In the genomic region with DNA sequence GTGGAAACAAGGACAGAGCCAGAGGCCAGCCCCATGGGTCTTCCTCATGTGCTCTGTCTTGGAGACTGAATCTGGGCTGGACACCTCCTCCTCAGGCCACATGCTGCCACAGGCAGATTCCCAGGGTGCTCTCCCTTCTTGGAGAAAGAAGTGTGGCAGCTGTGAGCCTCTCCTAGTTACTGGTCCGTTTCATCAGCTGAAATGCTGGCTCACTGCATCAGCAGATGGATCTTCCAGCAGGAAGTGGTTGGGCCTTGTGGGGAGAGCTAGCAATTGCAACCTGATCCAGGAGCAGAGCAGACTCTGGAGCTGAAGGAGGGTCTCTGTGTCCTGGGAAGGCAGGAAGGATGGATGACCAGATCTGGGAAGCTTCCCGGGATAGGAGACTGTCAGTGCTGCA, we compare ENCODE assay signal across 8 mouse cellular contexts. TPM values are rescaled to one million over a fixed set of nuclear protein-coding genes. Genes with fewer than 3 reads are reported as not detected.
DNase-seq lines count a peak whose midpoint lies in the region; ATAC-seq and TF ChIP-seq lines count a peak whose summit lies in the region.

No protein-coding gene starts in this region.

- 8% methylated on average over 2 of the region's 2 CpGs for WGBS in liver, embryonic 12.5 days (ENCODE audit: insufficient replicate concordance)
- 23% methylated on average over 2 of the region's 2 CpGs for WGBS in heart, embryonic 16.5 days

- DNase-seq in liver, result peak; percentile 10
- peak; percentile 35 for DNase-seq in left cerebral cortex, adult 11 months (ENCODE audit: low spot score)
- no peak for DNase-seq in thymus, postnatal 14 days
- no peak for DNase-seq in B cell, adult 2 months

- H3K27me3 ChIP-seq in liver, embryonic 12.5 days (replicated peaks), result peaks cover 30% of the 10 kb centered on the region
- no peaks in the 10 kb centered on the region for H3K27me3 ChIP-seq in heart, embryonic 16.5 days (ENCODE audit: control insufficient read depth, insufficient read depth, low read length)
- H3K27me3 ChIP-seq in myocyte (ENCODE audit: control insufficient read depth, insufficient read depth, insufficient read length), result no peaks in the 10 kb centered on the region

- no peaks in the 10 kb centered on the region for H3K36me3 ChIP-seq in liver, embryonic 12.5 days
- H3K36me3 ChIP-seq in heart, embryonic 16.5 days (ENCODE audit: control insufficient read depth, insufficient read depth), result no peaks in the 10 kb centered on the region
- no peaks in the 10 kb centered on the region for H3K36me3 ChIP-seq in myocyte (ENCODE audit: control insufficient read depth, insufficient read depth)

- no peak overlapping the region for H3K27ac ChIP-seq in liver, embryonic 12.5 days
- peak overlapping the region; percentile 83 for H3K27ac ChIP-seq in embryonic fibroblast, embryonic 13.5 days (ENCODE audit: insufficient read depth, low read length)
- H3K27ac ChIP-seq in heart, embryonic 16.5 days (ENCODE audit: low read length), result no peak overlapping the region

- no peak overlapping the region for H3K4me3 ChIP-seq in liver, embryonic 12.5 days
- no peak overlapping the region for H3K4me3 ChIP-seq in embryonic fibroblast, embryonic 13.5 days (ENCODE audit: insufficient read depth, low read length)
- H3K4me3 ChIP-seq in heart, embryonic 16.5 days (ENCODE audit: low read length), result no peak overlapping the region
- no peak overlapping the region for H3K4me3 ChIP-seq in myocyte

- no peaks in the 10 kb centered on the region for H3K9me3 ChIP-seq in liver, embryonic 12.5 days (replicated peaks)
- no peaks in the 10 kb centered on the region for H3K9me3 ChIP-seq in heart, embryonic 16.5 days (replicated peaks; ENCODE audit: control insufficient read depth, low read length)

- no peak overlapping the region for H3ac ChIP-seq in myocyte (ENCODE audit: control insufficient read depth, insufficient read length)

- no peak overlapping the region for H3K9ac ChIP-seq in liver, embryonic 12.5 days
- H3K9ac ChIP-seq in heart, embryonic 16.5 days (ENCODE audit: low read length), result no peak overlapping the region

- ATAC-seq in liver, embryonic 12.5 days, result no peak
- peak; percentile 21 for ATAC-seq in heart, embryonic 16.5 days (replicated peaks; ENCODE audit: extremely low read depth, insufficient read depth, low FRiP score)

- TF ChIP-seq POLR2A in embryonic fibroblast, embryonic 13.5 days (IDR thresholded peaks at IDR 0.05; ENCODE audit: low read depth, low read length), result peak; percentile 48
- no peak for TF ChIP-seq POLR2A in myocyte (IDR thresholded peaks at IDR 0.05; ENCODE audit: insufficient read length, low read depth)

- no peaks in the 10 kb centered on the region for H3K79me2 ChIP-seq in myocyte (ENCODE audit: control insufficient read depth, insufficient read depth)

- H3K4me2 ChIP-seq in liver, embryonic 12.5 days, result no peak overlapping the region
- no peak overlapping the region for H3K4me2 ChIP-seq in heart, embryonic 16.5 days (ENCODE audit: low read depth, low read length)
- peak overlapping the region; percentile 67 for H3K4me2 ChIP-seq in myocyte (ENCODE audit: low read depth)

- no peak for TF ChIP-seq CTCF in embryonic fibroblast, embryonic 13.5 days (IDR thresholded peaks at IDR 0.05; ENCODE audit: borderline replicate concordance, insufficient read depth, low read length)

- peaks cover 33% of the 10 kb centered on the region for H3K4me1 ChIP-seq in liver, embryonic 12.5 days
- H3K4me1 ChIP-seq in embryonic fibroblast, embryonic 13.5 days (ENCODE audit: control insufficient read depth, insufficient read depth, low read length), result peaks cover 6% of the 10 kb centered on the region; the same call in 1 of the 2 replicates
- H3K4me1 ChIP-seq in heart, embryonic 16.5 days (ENCODE audit: control insufficient read depth, insufficient read depth, low read length), result peaks cover 23% of the 10 kb centered on the region

TF ChIP-seq in myocyte, 11 proteins besides CTCF, POLR2A, EP300 and RAD21:
- TF ChIP-seq USF1 (IDR thresholded peaks at IDR 0.05; ENCODE audit: low read depth) (no peak), E2F4 (IDR thresholded peaks at IDR 0.05; ENCODE audit: insufficient read depth) (no peak), TCF3 (IDR thresholded peaks at IDR 0.05; ENCODE audit: insufficient read length, low read depth) (no peak), MYOG (IDR thresholded peaks at IDR 0.05; ENCODE audit: control insufficient read depth in 1 of 3, insufficient read depth in 1 of 3, insufficient read length in 2 of 3, low read depth in 2 of 3) (peak; percentile 35 to 90 (median 82)), MAX (IDR thresholded peaks at IDR 0.05; ENCODE audit: low read depth) (peak; percentile 57), TCF12 (IDR thresholded peaks at IDR 0.05; ENCODE audit: insufficient read depth, poor library complexity, severe bottlenecking) (peak; percentile 82), POLR2AphosphoS2 (IDR thresholded peaks at IDR 0.05; ENCODE audit: insufficient read length, low read depth) (peak; percentile 56), CEBPB (IDR thresholded peaks at IDR 0.05; ENCODE audit: insufficient read depth, poor library complexity, severe bottlenecking) (peak; percentile 96), MYOD1 (IDR thresholded peaks at IDR 0.05; ENCODE audit: control insufficient read depth in 1 of 3, insufficient read length in 2 of 3, low read depth in 2 of 3) (peak; percentile 53 to 93 (median 79)), REST (IDR thresholded peaks at IDR 0.05; ENCODE audit: insufficient read depth, insufficient read length) (no peak), SRF (IDR thresholded peaks at IDR 0.05; ENCODE audit: control insufficient read depth, insufficient read length, low read depth) (peak; percentile 26)

RNA-seq across cellular contexts. Expression of a gene that starts 50.3 kb away (rescaled TPM):
- polyA plus RNA-seq in liver, embryonic 12.5 days (2016; fragmentation: Nextera tagmentation; extraction: Ambion mirVana), result 0.50 and 0.77 TPM in 2 replicates
- 1.4 and 7.4 TPM in 2 replicates for polyA plus RNA-seq in embryonic fibroblast, embryonic 13.5 days (2011; ENCODE audit: insufficient read length, low read depth, missing spikeins)
- polyA plus RNA-seq in heart, embryonic 16.5 days (2015; fragmentation: Nextera tagmentation; extraction: Ambion mirVana), result 1.5 and 1.7 TPM in 2 replicates
- polyA plus RNA-seq in myocyte (2012; fragmentation: generic; extraction: Trizol), result 0.01 TPM

RNA-seq across cellular contexts. Expression of a gene that starts 53.0 kb away (rescaled TPM):
- 10.1 and 10.2 TPM in 2 replicates for polyA plus RNA-seq in liver, embryonic 12.5 days (2016; fragmentation: Nextera tagmentation; extraction: Ambion mirVana)
- polyA plus RNA-seq in embryonic fibroblast, embryonic 13.5 days (2011; ENCODE audit: insufficient read length, low read depth, missing spikeins), result 7.7 and 10.2 TPM in 2 replicates
- 6.1 and 6.4 TPM in 2 replicates for polyA plus RNA-seq in heart, embryonic 16.5 days (2015; fragmentation: Nextera tagmentation; extraction: Ambion mirVana)
- polyA plus RNA-seq in myocyte (2012; fragmentation: generic; extraction: Trizol), result 4.1 TPM

Comparison
In these comparisons a context has a peak if more than half of its experiments do, and no peak if none do; other contexts are left out.
1. DNase-seq: peak in liver (single experiment) and left cerebral cortex, adult 11 months (single experiment); none in thymus, postnatal 14 days (single experiment) and B cell, adult 2 months (0 of 2).